Mouse (Mus musculus) forebrain, embryonic 10.5 days (tissue): Measurements from ENCODE around the gene Camkk1. TPM values are rescaled to one million over a fixed set of nuclear protein-coding genes. Genes with fewer than 3 reads are reported as not detected.

Experiments used
- DNase-seq: peaks from one replicate; pipeline ENCODE4 v3.0.0-alpha.2; 2017; ENCODE audit warnings: low spot score; ENCODE audit errors: extremely low spot score
- H3K27ac ChIP-seq: fragments of 300-500 bp; sonication (generic); 2 replicates; pipeline ENCODE4 v1.5.1; 2016; ENCODE audit warnings: mild to moderate bottlenecking
- H3K27me3 ChIP-seq: fragments of 300-500 bp; sonication (generic); 2 replicates; pipeline ENCODE4 v1.6.1; 2016; ENCODE audit warnings: mild to moderate bottlenecking; ENCODE audit not compliant: poor library complexity, severe bottlenecking
- H3K36me3 ChIP-seq: fragments of 300-500 bp; sonication (generic); replicated peaks from 2 replicates; pipeline ENCODE4 v1.6.1; 2016; ENCODE audit warnings: mild to moderate bottlenecking, moderate library complexity
- H3K4me1 ChIP-seq: fragments of 300-500 bp; sonication (generic); 2 replicates; pipeline ENCODE4 v1.6.1; 2016
- H3K4me3 ChIP-seq: fragments of 300-500 bp; sonication (generic); 2 replicates; pipeline ENCODE4 v1.5.1; 2016; ENCODE audit warnings: mild to moderate bottlenecking, moderate library complexity
- H3K9me3 ChIP-seq: fragments of 300-500 bp; sonication (generic); 2 replicates; pipeline ENCODE4 v1.6.1; 2016; ENCODE audit warnings: mild to moderate bottlenecking, moderate library complexity
- WGBS: fragments of 180-500 bp; shearing (Covaris S2); methylation state at CpG from one replicate; pipeline ENCODE4 v1.1.7; 2016; 5-methylcytosine and 5-hydroxymethylcytosine counted together
- polyA plus RNA-seq: library from polyadenylated mRNA; unstranded; fragments of >200 nt; fragmentation: Nextera tagmentation; extraction: Ambion mirVana; gene quantifications from 2 replicates; pipeline ENCODE4 v1.2.1, GENCODE M21; 2016

Camkk1 gene
- polyA plus RNA-seq, 1 experiment from 2014 or later: 4.6 TPM

- H3K27me3 ChIP-seq: peaks cover 80% of the 10 kb centered on the region
- H3K4me1 ChIP-seq: peaks cover 45% of the 10 kb centered on the region
- no peaks in the 10 kb centered on the region for H3K9me3 ChIP-seq
- WGBS: 66% methylated on average over 7 of the region's 7 CpGs
- DNase-seq: no peak
- no peak overlapping the region for H3K27ac ChIP-seq
- H3K36me3 ChIP-seq: no peaks in the 10 kb centered on the region
- no peak overlapping the region for H3K4me3 ChIP-seq
Measured at GRCm38 (mm10) chr11:73020953-73021800, 2.4 kb downstream of the Camkk1 start.

GRCm38 (mm10) chr11:73023099-73023498 lies 4.3 kb downstream of the Camkk1 start:
- DNase-seq: no peak

GRCm38 (mm10) chr11:73023827-73024226 lies 5.0 kb downstream of the Camkk1 start:
- no peaks in the 10 kb centered on the region for H3K36me3 ChIP-seq
- no peak overlapping the region for H3K4me3 ChIP-seq
- no peak overlapping the region for H3K27ac ChIP-seq
- H3K4me1 ChIP-seq: peaks cover 37% of the 10 kb centered on the region
- WGBS: 44% methylated on average over 4 of the region's 4 CpGs
- no peaks in the 10 kb centered on the region for H3K9me3 ChIP-seq
- no peak for DNase-seq
- H3K27me3 ChIP-seq: peaks cover 57% of the 10 kb centered on the region

More at GRCm38 (mm10) chr11:73023099-73023498, 4.3 kb downstream of the Camkk1 start:
- H3K27me3 ChIP-seq: peaks cover 61% of the 10 kb centered on the region
- 55% methylated on average over 9 of the region's 9 CpGs for WGBS
- H3K36me3 ChIP-seq: no peaks in the 10 kb centered on the region
- no peak overlapping the region for H3K4me3 ChIP-seq
- peaks cover 44% of the 10 kb centered on the region for H3K4me1 ChIP-seq
- no peak overlapping the region for H3K27ac ChIP-seq
- H3K9me3 ChIP-seq: no peaks in the 10 kb centered on the region

DNA sequence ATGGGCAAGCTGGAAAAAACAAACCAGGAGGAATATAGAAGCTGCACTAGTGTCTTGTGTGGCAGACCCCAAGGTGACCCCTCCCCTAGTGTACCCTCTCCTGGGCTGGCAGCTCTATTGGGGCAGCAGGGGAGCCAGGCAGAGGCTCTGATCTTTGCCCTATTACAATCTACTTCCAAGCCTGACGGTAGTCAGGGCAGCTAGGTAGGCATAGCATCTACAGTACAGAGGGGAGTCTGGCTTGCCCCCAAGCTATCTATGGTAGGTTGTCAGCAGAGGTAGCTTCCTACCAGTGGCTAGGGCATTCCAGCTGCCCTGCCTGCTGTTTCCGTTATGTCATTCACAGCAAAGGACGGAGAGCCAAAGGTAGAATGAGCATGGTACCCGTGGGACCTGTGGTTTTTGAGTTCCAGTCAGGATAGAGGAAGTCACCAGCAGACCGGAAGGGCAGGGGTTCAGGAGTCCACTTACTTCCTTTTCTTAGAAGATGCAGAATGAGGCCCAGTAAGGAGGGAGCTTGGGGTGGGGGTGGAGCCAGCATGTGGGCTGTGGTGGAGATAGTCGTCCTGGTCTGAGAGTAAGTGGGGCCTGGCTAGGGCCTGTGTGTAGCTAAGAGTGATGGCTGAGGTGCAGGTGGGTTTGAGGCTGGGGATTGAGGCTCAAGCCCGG lies 5.6 kb downstream of the Camkk1 start:
- Histone ChIP-seq H3K27ac (no peak overlapping the region), H3K27me3 (peaks cover 56% of the 10 kb centered on the region), H3K4me3 (no peak overlapping the region), H3K36me3 (no peaks in the 10 kb centered on the region), H3K9me3 (no peaks in the 10 kb centered on the region), H3K4me1 (peaks cover 31% of the 10 kb centered on the region)
- 66% methylated on average over 7 of the region's 7 CpGs for WGBS
- DNase-seq: no peak

- 56% methylated on average over 8 of the region's 8 CpGs for WGBS
Measured at GRCm38 (mm10) chr11:73026961-73027360, 8.2 kb downstream of the Camkk1 start.

DNA sequence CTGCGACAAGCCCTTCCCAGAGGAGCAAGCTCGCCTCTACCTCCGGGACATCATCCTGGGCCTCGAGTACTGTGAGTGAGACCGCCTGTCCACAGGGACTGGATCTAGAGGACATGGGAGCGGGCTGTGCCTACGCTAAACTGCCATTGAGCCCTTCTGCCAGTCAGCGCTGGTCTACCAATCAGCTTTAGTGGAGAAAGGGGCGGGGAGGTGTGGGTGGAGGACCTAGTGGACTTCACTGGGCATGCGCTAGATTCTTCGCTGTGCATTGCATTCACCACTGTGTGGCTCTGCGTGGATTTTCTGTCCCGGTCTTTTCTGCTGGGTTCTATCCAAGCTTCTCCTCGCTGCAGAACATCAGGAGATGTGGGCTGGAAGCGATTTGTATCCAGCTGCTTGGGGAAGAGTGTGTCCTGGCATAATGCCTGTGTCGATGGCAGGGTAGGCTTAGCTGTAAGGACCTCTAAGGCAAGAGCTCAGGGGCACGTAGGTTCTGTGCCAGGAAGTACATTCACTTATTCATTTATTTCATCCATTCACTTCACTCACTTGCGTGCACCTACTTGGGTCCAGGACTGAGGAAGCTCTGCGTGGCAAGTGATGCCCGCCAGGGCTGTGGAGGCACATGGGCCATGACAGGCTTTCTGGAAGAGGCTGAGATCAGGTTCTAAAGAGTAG lies 12.2 kb downstream of the Camkk1 start:
- Histone ChIP-seq H3K4me3 (peak overlapping the region; percentile 44), H3K4me1 (peaks cover 12% of the 10 kb centered on the region), H3K27me3 (peaks cover 23% of the 10 kb centered on the region), H3K36me3 (no peaks in the 10 kb centered on the region), H3K9me3 (no peaks in the 10 kb centered on the region), H3K27ac (peak overlapping the region; percentile 78)
- DNase-seq: peak; percentile 84
- 29% methylated on average over 20 of the region's 20 CpGs for WGBS

More at GRCm38 (mm10) chr11:73026961-73027360, 8.2 kb downstream of the Camkk1 start:
- Histone ChIP-seq H3K27ac (no peak overlapping the region), H3K27me3 (peaks cover 36% of the 10 kb centered on the region), H3K4me3 (no peak overlapping the region), H3K36me3 (no peaks in the 10 kb centered on the region), H3K9me3 (no peaks in the 10 kb centered on the region), H3K4me1 (peaks cover 35% of the 10 kb centered on the region)
- no peak for DNase-seq

DNA sequence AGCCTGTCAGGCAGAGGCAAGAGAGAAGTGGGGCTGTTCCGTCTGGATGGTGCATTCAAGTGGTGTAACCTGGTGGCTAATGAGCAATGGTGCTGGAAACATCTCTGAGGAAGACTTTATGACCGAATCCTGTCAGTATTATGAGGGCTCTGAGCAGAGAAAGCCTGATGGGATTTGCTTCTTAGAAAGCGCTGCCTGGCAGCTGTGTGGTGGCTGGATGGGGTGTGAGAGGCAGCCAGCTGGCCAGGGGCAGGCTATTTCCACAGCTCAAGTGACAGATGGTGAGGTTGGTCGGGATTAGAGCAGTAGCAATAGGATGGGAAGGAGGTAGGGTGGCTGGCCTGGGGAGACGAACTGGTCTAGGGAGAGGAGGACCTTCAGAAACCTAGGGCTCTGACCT lies 12.7 kb downstream of the Camkk1 start:
- DNase-seq: no peak
- Histone ChIP-seq H3K4me1 (peaks cover 12% of the 10 kb centered on the region), H3K27me3 (peaks cover 23% of the 10 kb centered on the region), H3K9me3 (no peaks in the 10 kb centered on the region), H3K36me3 (no peaks in the 10 kb centered on the region), H3K4me3 (peak overlapping the region; percentile 44; the same call in 1 of the 2 replicates), H3K27ac (peak overlapping the region; percentile 78; the same call in 1 of the 2 replicates)
- 83% methylated on average over 5 of the region's 5 CpGs for WGBS

GRCm38 (mm10) chr11:73036077-73036476 lies 17.3 kb downstream of the Camkk1 start:
- Histone ChIP-seq H3K4me3 (no peak overlapping the region), H3K36me3 (no peaks in the 10 kb centered on the region), H3K27me3 (peaks cover 17% of the 10 kb centered on the region), H3K4me1 (peaks cover 6% of the 10 kb centered on the region), H3K9me3 (no peaks in the 10 kb centered on the region), H3K27ac (no peak overlapping the region)
- WGBS: 86% methylated on average over 7 of the region's 7 CpGs
- DNase-seq: no peak

- no peaks in the 10 kb centered on the region for H3K4me1 ChIP-seq
- no peak overlapping the region for H3K4me3 ChIP-seq
- no peak for DNase-seq
- no peak overlapping the region for H3K27ac ChIP-seq
- H3K9me3 ChIP-seq: no peaks in the 10 kb centered on the region
- 73% methylated on average over 6 of the region's 6 CpGs for WGBS
- no peaks in the 10 kb centered on the region for H3K36me3 ChIP-seq
- H3K27me3 ChIP-seq: peaks cover 13% of the 10 kb centered on the region
Measured at GRCm38 (mm10) chr11:73036889-73037288, 18.1 kb downstream of the Camkk1 start.

DNA sequence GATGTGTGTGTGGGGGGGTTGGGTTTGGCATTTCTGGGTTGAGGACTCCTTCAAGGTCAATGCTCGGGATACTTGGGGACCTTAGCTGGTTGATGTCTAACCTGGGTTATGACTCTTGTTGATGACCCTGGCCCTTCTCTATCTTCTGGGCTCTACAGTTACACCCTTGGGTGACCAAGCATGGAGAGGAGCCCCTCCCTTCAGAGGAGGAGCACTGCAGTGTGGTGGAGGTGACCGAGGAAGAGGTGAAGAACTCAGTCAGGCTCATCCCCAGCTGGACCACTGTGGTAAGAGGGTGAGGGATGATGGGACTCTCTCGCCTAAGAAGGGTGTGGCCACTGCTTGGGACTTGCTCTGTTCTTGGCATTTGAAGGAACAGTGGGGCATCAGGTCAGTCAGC lies 18.9 kb downstream of the Camkk1 start:
- Histone ChIP-seq H3K4me3 (no peak overlapping the region), H3K27ac (no peak overlapping the region), H3K36me3 (no peaks in the 10 kb centered on the region), H3K27me3 (peaks cover 5% of the 10 kb centered on the region; the same call in 1 of the 2 replicates), H3K9me3 (no peaks in the 10 kb centered on the region), H3K4me1 (no peaks in the 10 kb centered on the region)
- no peak for DNase-seq
- 85% methylated on average over 3 of the region's 3 CpGs for WGBS

DNA sequence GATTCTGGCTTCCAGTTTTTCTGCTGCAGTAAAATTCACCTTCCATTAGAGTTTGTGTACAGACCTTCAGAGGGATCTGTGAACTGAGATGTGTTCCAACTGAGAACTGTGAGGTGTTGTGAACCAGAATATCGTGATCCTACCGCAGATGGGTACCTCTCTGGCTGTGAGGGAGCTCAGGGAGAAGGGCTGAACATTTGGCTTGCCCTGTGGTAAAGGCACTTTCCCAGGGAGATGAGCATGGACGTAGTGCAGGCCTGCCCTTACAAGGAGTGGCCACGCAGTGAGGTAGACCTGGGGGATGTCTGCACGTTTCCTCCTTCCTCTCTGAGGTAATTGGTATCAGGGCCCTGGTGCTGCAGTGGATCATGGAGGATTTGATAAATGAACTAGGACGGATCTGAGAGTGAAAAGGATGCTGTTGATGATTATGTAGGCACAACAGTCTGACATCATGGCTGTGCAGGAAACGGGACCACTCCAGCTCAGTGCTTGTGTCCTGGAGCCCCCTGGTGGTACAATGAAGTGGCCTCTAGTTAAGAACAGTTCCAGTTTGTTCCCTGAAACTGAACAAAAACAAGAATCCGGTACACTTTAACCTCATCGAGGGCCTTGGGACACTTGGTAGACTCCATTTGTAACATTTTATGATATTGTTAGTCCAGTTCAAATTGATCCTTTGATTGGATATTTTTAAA lies 20.4 kb downstream of the Camkk1 start:
- WGBS: 67% methylated on average over 9 of the region's 9 CpGs

GRCm38 (mm10) chr11:73044229-73044755 lies 25.5 kb downstream of the Camkk1 start:
- no peaks in the 10 kb centered on the region for H3K36me3 ChIP-seq
- H3K4me3 ChIP-seq: no peak overlapping the region
- WGBS: 64% methylated on average over 6 of the region's 6 CpGs
- H3K9me3 ChIP-seq: no peaks in the 10 kb centered on the region
- no peaks in the 10 kb centered on the region for H3K27me3 ChIP-seq
- no peak for DNase-seq
- peaks cover 25% of the 10 kb centered on the region for H3K4me1 ChIP-seq
- H3K27ac ChIP-seq: no peak overlapping the region

More for the DNA sequence above, 20.4 kb downstream of the Camkk1 start:
- Histone ChIP-seq H3K4me1 (peaks cover 8% of the 10 kb centered on the region), H3K27me3 (no peaks in the 10 kb centered on the region), H3K4me3 (no peak overlapping the region), H3K27ac (no peak overlapping the region), H3K9me3 (no peaks in the 10 kb centered on the region), H3K36me3 (no peaks in the 10 kb centered on the region)
- peak; percentile 45 for DNase-seq
